Mouse (Mus musculus) thymus, adult 2 months (tissue): Measurements from ENCODE around the gene 3110001I22Rik.

Experiments used
- CTCF ChIP-seq: fragments of 200-500 bp; IDR thresholded peaks from 2 replicates; pipeline ENCODE4 v1.5.1; 2012; ENCODE audit warnings: mild to moderate bottlenecking, control low read depth, low read length, moderate library complexity, borderline replicate concordance; ENCODE audit not compliant: control insufficient read depth, poor library complexity, insufficient read depth; ENCODE audit errors: extremely low read depth
- POLR2A ChIP-seq: fragments of 200-500 bp; IDR thresholded peaks from 2 replicates; pipeline ENCODE4 v1.6.1; 2012; ENCODE audit warnings: mild to moderate bottlenecking, low read length, control low read depth, moderate library complexity; ENCODE audit not compliant: control insufficient read depth, poor library complexity, insufficient read depth; ENCODE audit errors: extremely low read depth

DNA sequence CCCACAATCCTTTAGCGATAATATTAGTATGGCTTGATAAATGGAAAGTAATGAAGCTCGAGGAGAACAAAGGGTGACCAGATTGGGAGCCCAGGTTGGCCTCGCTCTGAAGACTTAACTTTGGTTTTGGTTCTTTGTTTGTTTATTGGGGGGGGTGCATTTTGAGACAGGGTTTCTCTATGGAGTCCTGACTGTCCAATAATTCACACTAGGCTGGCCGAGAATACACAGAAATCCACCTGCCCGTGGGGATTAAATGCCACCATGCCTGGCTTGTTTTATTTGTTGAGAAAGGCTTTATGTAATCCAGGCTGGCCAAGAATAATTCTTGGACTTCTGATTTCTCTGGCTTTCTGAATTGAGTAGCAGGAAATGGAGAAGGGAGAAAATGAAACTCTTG lies 1.4 kb downstream of the 3110001I22Rik start:
- TF ChIP-seq POLR2A (no peak), CTCF (no peak)
